Mouse (Mus musculus): Measurements from ENCODE around the gene Gm5800. TPM values are rescaled to one million over a fixed set of nuclear protein-coding genes. Genes with fewer than 3 reads are reported as not detected.
A peak's percentile ranks its signal among the peaks of the same experiment; 100 is the strongest.
"Not testable (repeated sequence)": the region's sequence is repeated elsewhere in the genome, so short reads cannot be mapped to it uniquely, and the experiment has no call there.

The Gm5800 gene
- not detected in 2 replicates for polyA plus RNA-seq (2014; fragmentation: Nextera tagmentation; extraction: Ambion mirVana)

- Histone ChIP-seq H3K27ac (ENCODE audit: low read depth, low read length) (no peak within 1 kb of the TSS), H3K27me3 (ENCODE audit: control insufficient read depth, insufficient read depth, low read length) (no peaks in the 10 kb centered on the region), H3K4me1 (ENCODE audit: control insufficient read depth, insufficient read depth, low read length) (no peaks in the 10 kb centered on the region), H3K9me3 (ENCODE audit: control insufficient read depth, low read length) (no peaks in the 10 kb centered on the region), H3K4me2 (ENCODE audit: low read depth, low read length) (no peak within 1 kb of the TSS), H3K9ac (replicated peaks; ENCODE audit: low read depth, low read length) (no peak within 1 kb of the TSS), H3K4me3 (ENCODE audit: low read depth, low read length) (no peak within 1 kb of the TSS), H3K36me3 (ENCODE audit: control insufficient read depth, insufficient read depth, low read length) (no peaks in the 10 kb centered on the region)
- WGBS, result 73% methylated on average over 1 of the region's 1 CpGs
- no peak for ATAC-seq (ENCODE audit: low read depth)
Measured at GRCm38 (mm10) chr14:51717083-51717482, at the start of gene Gm5800. TSS of gene Gm5800 (minus strand) at chr14:51717183.

- H3K4me2 ChIP-seq (ENCODE audit: low read depth, low read length), result no peak overlapping the region
- no peak overlapping the region for H3K9ac ChIP-seq (replicated peaks; ENCODE audit: low read depth, low read length)
- no peaks in the 10 kb centered on the region for H3K27me3 ChIP-seq (ENCODE audit: control insufficient read depth, insufficient read depth, low read length)
- H3K36me3 ChIP-seq (ENCODE audit: control insufficient read depth, insufficient read depth, low read length), result no peaks in the 10 kb centered on the region
- no peak for ATAC-seq (ENCODE audit: low read depth)
- H3K4me3 ChIP-seq (ENCODE audit: low read depth, low read length), result no peak overlapping the region
- WGBS, result 84% methylated on average over 2 of the region's 2 CpGs
- H3K27ac ChIP-seq (ENCODE audit: low read depth, low read length), result no peak overlapping the region
- no peaks in the 10 kb centered on the region for H3K9me3 ChIP-seq (ENCODE audit: control insufficient read depth, low read length)
- no peaks in the 10 kb centered on the region for H3K4me1 ChIP-seq (ENCODE audit: control insufficient read depth, insufficient read depth, low read length)
Measured at GRCm38 (mm10) chr14:51755944-51756343, 39.0 kb upstream of the Gm5800 start.

- Histone ChIP-seq H3K9ac (replicated peaks; ENCODE audit: low read depth, low read length) (no peak overlapping the region), H3K4me1 (ENCODE audit: control insufficient read depth, insufficient read depth, low read length) (0 out of 2 replicates have a peak, but pooled peaks cover 2% of the 10 kb centered on the region), H3K27me3 (ENCODE audit: control insufficient read depth, insufficient read depth, low read length) (peaks cover 37% of the 10 kb centered on the region), H3K9me3 (ENCODE audit: control insufficient read depth, low read length) (no peaks in the 10 kb centered on the region), H3K27ac (ENCODE audit: low read depth, low read length) (no peak overlapping the region), H3K36me3 (ENCODE audit: control insufficient read depth, insufficient read depth, low read length) (no peaks in the 10 kb centered on the region), H3K4me3 (ENCODE audit: low read depth, low read length) (peak overlapping the region; percentile 22; the same call in 1 of the 2 replicates), H3K4me2 (ENCODE audit: low read depth, low read length) (peak overlapping the region; percentile 50)
- ATAC-seq (ENCODE audit: low read depth), result no peak
- under 1% methylated on average over 42 of the region's 42 CpGs for WGBS
Measured at GRCm38 (mm10) chr14:51740347-51741170, 23.6 kb upstream of the Gm5800 start.

DNA sequence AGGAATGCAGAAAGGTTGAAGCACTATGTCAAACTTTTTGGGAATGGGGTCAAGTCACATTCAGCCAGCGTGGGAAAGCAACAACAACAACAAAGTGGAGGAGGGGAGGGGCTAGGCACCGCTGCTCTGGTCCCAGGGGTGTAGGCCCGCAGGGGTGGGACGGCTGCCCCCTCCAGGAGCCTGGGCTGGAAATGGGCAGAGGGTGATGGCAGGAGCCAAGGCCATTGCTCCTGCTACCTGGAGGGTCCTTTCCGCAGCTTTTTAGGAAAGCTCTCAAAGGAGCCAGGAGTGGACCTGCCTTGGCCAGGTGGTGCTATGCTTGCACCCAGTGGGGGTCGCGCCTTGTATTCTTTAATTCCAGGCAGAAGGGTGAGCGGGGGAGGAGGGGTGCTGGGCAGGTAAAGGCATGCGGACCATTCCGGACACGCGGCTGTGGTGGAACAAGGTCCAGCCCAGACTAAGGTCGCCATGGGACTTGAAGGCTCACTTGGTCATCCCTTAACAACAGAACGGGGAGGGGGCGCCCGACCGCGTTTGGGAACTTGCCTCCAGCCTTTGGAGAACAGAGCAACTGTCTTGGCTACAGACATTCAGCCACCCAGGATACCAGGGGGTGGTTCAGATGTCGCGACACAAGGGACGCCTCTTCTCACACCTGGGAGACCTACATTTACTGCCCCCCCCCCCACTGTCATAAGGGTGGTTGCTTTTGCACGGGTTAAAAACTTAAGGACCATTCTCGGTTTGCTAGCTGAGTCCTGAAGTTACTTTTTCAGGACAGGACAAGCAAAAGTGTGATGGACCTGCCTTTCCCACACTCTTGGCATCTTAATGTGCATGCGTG lies 22.4 kb upstream of the Gm5800 start:
- Histone ChIP-seq H3K4me1 (ENCODE audit: control insufficient read depth, insufficient read depth, low read length) (0 out of 2 replicates have a peak, but pooled peaks cover 2% of the 10 kb centered on the region), H3K9me3 (ENCODE audit: control insufficient read depth, low read length) (no peaks in the 10 kb centered on the region), H3K27ac (ENCODE audit: low read depth, low read length) (no peak overlapping the region), H3K27me3 (ENCODE audit: control insufficient read depth, insufficient read depth, low read length) (peaks cover 37% of the 10 kb centered on the region), H3K4me2 (ENCODE audit: low read depth, low read length) (peak overlapping the region; percentile 25; the same call in 1 of the 2 replicates), H3K4me3 (ENCODE audit: low read depth, low read length) (no peak overlapping the region; the same call in 1 of the 2 replicates), H3K9ac (replicated peaks; ENCODE audit: low read depth, low read length) (no peak overlapping the region), H3K36me3 (ENCODE audit: control insufficient read depth, insufficient read depth, low read length) (no peaks in the 10 kb centered on the region)
- ATAC-seq (ENCODE audit: low read depth), result no peak
- WGBS, result 2% methylated on average over 24 of the region's 24 CpGs

DNA sequence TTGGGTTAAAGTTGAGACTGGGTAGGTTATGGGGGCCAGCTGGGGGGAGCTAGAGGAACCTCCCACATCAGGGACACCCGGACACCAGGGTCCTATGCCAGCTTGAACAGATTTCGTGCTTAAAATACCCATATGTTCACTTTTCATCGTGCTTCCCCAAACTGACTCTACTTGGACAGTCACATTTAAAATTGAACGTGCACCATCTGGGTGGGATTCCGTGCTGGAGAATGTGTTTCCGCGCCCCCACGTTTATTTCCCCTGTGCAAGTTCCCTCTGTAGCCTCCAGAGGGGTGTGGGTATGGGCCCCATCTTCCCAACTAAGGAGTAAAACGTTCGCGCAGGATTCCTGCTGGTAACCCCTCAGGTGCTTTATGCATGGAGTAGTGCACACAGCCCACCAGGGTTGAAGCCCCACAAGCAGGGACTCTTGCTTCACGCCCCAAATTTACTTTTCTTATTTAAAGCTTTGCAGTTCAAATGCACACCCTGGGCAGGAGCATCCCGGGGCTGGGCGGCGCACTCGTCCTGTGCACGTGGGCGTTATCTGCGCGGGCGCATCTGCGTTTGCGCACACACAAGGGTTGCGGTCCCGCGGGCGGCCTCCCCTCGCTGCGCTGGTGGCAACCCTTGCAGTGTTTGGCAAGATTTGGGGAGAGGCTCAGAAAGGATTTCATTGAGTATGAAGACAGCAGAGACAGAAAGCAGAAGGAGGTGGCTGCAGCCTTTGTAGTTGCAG lies 21.6 kb upstream of the Gm5800 start:
- no peak for ATAC-seq (ENCODE audit: low read depth)
- peak overlapping the region; percentile 25 for H3K4me2 ChIP-seq (ENCODE audit: low read depth, low read length)
- H3K4me1 ChIP-seq (ENCODE audit: control insufficient read depth, insufficient read depth, low read length), result 0 out of 2 replicates have a peak, but pooled peaks cover 2% of the 10 kb centered on the region
- H3K4me3 ChIP-seq (ENCODE audit: low read depth, low read length), result peak overlapping the region; percentile 18; the same call in 1 of the 2 replicates
- WGBS, result 5% methylated on average over 29 of the region's 29 CpGs
- no peak overlapping the region for H3K27ac ChIP-seq (ENCODE audit: low read depth, low read length)
- no peaks in the 10 kb centered on the region for H3K9me3 ChIP-seq (ENCODE audit: control insufficient read depth, low read length)
- no peak overlapping the region for H3K9ac ChIP-seq (replicated peaks; ENCODE audit: low read depth, low read length)
- H3K27me3 ChIP-seq (ENCODE audit: control insufficient read depth, insufficient read depth, low read length), result peaks cover 37% of the 10 kb centered on the region
- H3K36me3 ChIP-seq (ENCODE audit: control insufficient read depth, insufficient read depth, low read length), result no peaks in the 10 kb centered on the region

DNA sequence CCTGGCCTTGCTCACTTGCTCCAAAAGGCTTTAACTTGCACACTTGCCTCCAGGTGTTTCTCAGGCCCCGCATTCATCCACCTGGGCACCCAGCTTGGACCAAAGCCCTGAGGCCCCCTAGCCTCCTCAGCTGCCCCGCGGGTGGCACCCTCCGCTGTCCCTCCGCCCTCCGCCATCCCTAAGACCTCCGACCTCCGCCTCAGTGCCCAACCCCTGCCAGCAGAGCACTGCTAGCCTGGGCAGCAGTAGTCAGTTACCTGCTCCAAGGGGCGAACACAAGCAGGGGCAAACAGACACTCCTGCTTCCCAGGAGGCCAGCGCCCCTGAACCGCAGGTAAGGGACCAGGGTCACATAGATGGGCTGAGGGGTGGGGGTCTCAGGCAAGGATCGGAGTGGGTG lies 21.0 kb upstream of the Gm5800 start:
- no peaks in the 10 kb centered on the region for H3K9me3 ChIP-seq (ENCODE audit: control insufficient read depth, low read length)
- WGBS, result 15% methylated on average over 12 of the region's 12 CpGs
- no peak overlapping the region for H3K4me2 ChIP-seq (ENCODE audit: low read depth, low read length)
- H3K4me3 ChIP-seq (ENCODE audit: low read depth, low read length), result no peak overlapping the region
- H3K27me3 ChIP-seq (ENCODE audit: control insufficient read depth, insufficient read depth, low read length), result peaks cover 37% of the 10 kb centered on the region
- no peak overlapping the region for H3K27ac ChIP-seq (ENCODE audit: low read depth, low read length)
- ATAC-seq (ENCODE audit: low read depth), result no peak; the same call in 1 of the 2 replicates
- H3K9ac ChIP-seq (replicated peaks; ENCODE audit: low read depth, low read length), result no peak overlapping the region
- H3K4me1 ChIP-seq (ENCODE audit: control insufficient read depth, insufficient read depth, low read length), result 0 out of 2 replicates have a peak, but pooled peaks cover 2% of the 10 kb centered on the region
- no peaks in the 10 kb centered on the region for H3K36me3 ChIP-seq (ENCODE audit: control insufficient read depth, insufficient read depth, low read length)

- H3K9me3 ChIP-seq (ENCODE audit: control insufficient read depth, low read length); H3K4me1 ChIP-seq (ENCODE audit: control insufficient read depth, insufficient read depth, low read length); H3K9ac ChIP-seq (replicated peaks; ENCODE audit: low read depth, low read length); H3K4me2 ChIP-seq (ENCODE audit: low read depth, low read length); H3K36me3 ChIP-seq (ENCODE audit: control insufficient read depth, insufficient read depth, low read length); H3K27ac ChIP-seq (ENCODE audit: low read depth, low read length); ATAC-seq (ENCODE audit: low read depth); H3K4me3 ChIP-seq (ENCODE audit: low read depth, low read length); H3K27me3 ChIP-seq (ENCODE audit: control insufficient read depth, insufficient read depth, low read length): not testable (repeated sequence)
- 80% methylated on average over 1 of the region's 2 CpGs for WGBS
Measured at GRCm38 (mm10) chr14:51695368-51695767, 21.6 kb downstream of the Gm5800 start, which contains the start of gene Gm17079. TSS of gene Gm17079 (minus strand) at chr14:51695468.

DNA sequence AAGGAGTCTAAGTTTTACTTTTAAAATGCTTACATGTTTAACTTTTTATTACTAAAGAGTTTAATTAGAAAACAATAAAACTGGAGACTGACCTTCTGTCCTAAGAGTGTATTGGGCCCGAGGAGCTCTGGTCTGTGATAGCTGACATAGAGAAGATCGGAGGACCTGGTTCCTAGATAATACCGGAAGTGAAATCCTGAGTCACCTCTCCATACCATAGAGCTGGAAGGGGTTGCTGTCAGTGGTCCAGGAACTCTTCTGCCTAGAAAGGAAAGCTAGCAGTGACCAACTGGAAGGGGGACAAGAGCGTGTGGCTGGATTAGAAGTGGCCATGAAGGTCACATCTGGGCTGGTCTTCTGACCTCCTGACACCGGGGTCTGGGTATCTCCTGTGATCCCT lies 39.7 kb downstream of the Gm5800 start:
- no peak overlapping the region for H3K4me2 ChIP-seq (ENCODE audit: low read depth, low read length)

More for the DNA sequence above, 39.7 kb downstream of the Gm5800 start:
- 90% methylated on average over 5 of the region's 5 CpGs for WGBS
- H3K9me3 ChIP-seq (ENCODE audit: control insufficient read depth, low read length), result no peaks in the 10 kb centered on the region
- H3K4me3 ChIP-seq (ENCODE audit: low read depth, low read length), result no peak overlapping the region
- ATAC-seq (ENCODE audit: low read depth), result no peak
- no peak overlapping the region for H3K27ac ChIP-seq (ENCODE audit: low read depth, low read length)
- H3K9ac ChIP-seq (replicated peaks; ENCODE audit: low read depth, low read length), result no peak overlapping the region
- no peaks in the 10 kb centered on the region for H3K27me3 ChIP-seq (ENCODE audit: control insufficient read depth, insufficient read depth, low read length)
- no peaks in the 10 kb centered on the region for H3K36me3 ChIP-seq (ENCODE audit: control insufficient read depth, insufficient read depth, low read length)
- no peaks in the 10 kb centered on the region for H3K4me1 ChIP-seq (ENCODE audit: control insufficient read depth, insufficient read depth, low read length)

Data from neural tube, embryonic 14.5 days (tissue).